Mouse (Mus musculus) heart, embryonic 12.5 days (tissue): ENCODE data around the gene Gm49601. TPM values are rescaled to one million over a fixed set of nuclear protein-coding genes. Genes with fewer than 3 reads are reported as not detected.

ENCODE experiments used
- ATAC-seq: fragments of 200-750 bp; cut with Nextera tagmentation; 2 replicates; pipeline ENCODE4 v1.8.0; 2017; ENCODE audit warnings: moderate TSS enrichment, moderate library complexity; ENCODE audit not compliant: insufficient number of reproducible peaks, low FRiP score
- H3K27ac ChIP-seq: fragments of 300-500 bp; sonication (generic); 2 replicates; pipeline ENCODE4 v1.5.1; 2016; ENCODE audit warnings: mild to moderate bottlenecking, moderate library complexity; ENCODE audit not compliant: poor library complexity, severe bottlenecking
- H3K27me3 ChIP-seq: fragments of 300-500 bp; sonication (generic); replicated peaks from 2 replicates; pipeline ENCODE4 v1.6.1; 2016; ENCODE audit warnings: mild to moderate bottlenecking, moderate library complexity
- H3K36me3 ChIP-seq: fragments of 300-500 bp; sonication (generic); 2 replicates; pipeline ENCODE4 v1.6.1; 2016; ENCODE audit warnings: mild to moderate bottlenecking, moderate library complexity
- H3K4me1 ChIP-seq: fragments of 300-500 bp; sonication (generic); replicated peaks from 2 replicates; pipeline ENCODE4 v1.6.1; 2016; ENCODE audit warnings: mild to moderate bottlenecking
- H3K4me2 ChIP-seq: fragments of 300-500 bp; sonication (generic); 2 replicates; pipeline ENCODE4 v1.6.1; 2016; ENCODE audit warnings: mild to moderate bottlenecking, moderate library complexity
- H3K4me3 ChIP-seq: fragments of 300-500 bp; sonication (generic); 2 replicates; pipeline ENCODE4 v1.5.1; 2016; ENCODE audit warnings: mild to moderate bottlenecking
- H3K9ac ChIP-seq: fragments of 300-500 bp; sonication (generic); 2 replicates; pipeline ENCODE4 v1.6.1; 2016; ENCODE audit warnings: mild to moderate bottlenecking, moderate library complexity
- H3K9me3 ChIP-seq: fragments of 300-500 bp; sonication (generic); replicated peaks from 2 replicates; pipeline ENCODE4 v1.6.1; 2016; ENCODE audit warnings: mild to moderate bottlenecking, moderate library complexity
- WGBS: fragments of 180-500 bp; shearing (Covaris S2); methylation state at CpG from one replicate; pipeline ENCODE4 v1.1.7; 2016; 5-methylcytosine and 5-hydroxymethylcytosine counted together
- polyA plus RNA-seq: library from polyadenylated mRNA; unstranded; fragments of >200 nt; fragmentation: Nextera tagmentation; extraction: Ambion mirVana; gene quantifications from 2 replicates; pipeline ENCODE4 v1.2.1, GENCODE M21; 2016

The Gm49601 gene
- polyA plus RNA-seq, 1 experiment from 2014 or later, result 1.2 TPM

- ATAC-seq, result no peak
- Histone ChIP-seq H3K9ac (peak overlapping the region; percentile 40), H3K27ac (no peak overlapping the region), H3K4me1 (peaks cover 57% of the 10 kb centered on the region), H3K9me3 (no peaks in the 10 kb centered on the region), H3K4me2 (peak overlapping the region; percentile 78), H3K4me3 (peak overlapping the region; percentile 51), H3K27me3 (peaks cover 97% of the 10 kb centered on the region), H3K36me3 (no peaks in the 10 kb centered on the region)
- WGBS, result 4% methylated on average over 35 of the region's 62 CpGs
Observed at GRCm38 (mm10) chr16:18586906-18587546, 39.2 kb downstream of the Gm49601 start.

- Histone ChIP-seq H3K4me1 (peaks cover 57% of the 10 kb centered on the region), H3K27ac (no peak overlapping the region), H3K36me3 (no peaks in the 10 kb centered on the region), H3K9me3 (no peaks in the 10 kb centered on the region), H3K4me3 (peak overlapping the region; percentile 51), H3K27me3 (peaks cover 97% of the 10 kb centered on the region), H3K4me2 (peak overlapping the region; percentile 78), H3K9ac (peak overlapping the region; percentile 40)
- no peak for ATAC-seq
- 1% methylated on average over 83 of the region's 83 CpGs for WGBS
Observed at GRCm38 (mm10) chr16:18586076-18586905, 39.9 kb downstream of the Gm49601 start.

- H3K27me3 ChIP-seq, result peaks cover 97% of the 10 kb centered on the region
- H3K4me3 ChIP-seq, result peak overlapping the region; percentile 51
- H3K4me1 ChIP-seq, result peaks cover 54% of the 10 kb centered on the region
- no peak overlapping the region for H3K27ac ChIP-seq
- no peaks in the 10 kb centered on the region for H3K36me3 ChIP-seq
- H3K4me2 ChIP-seq, result peak overlapping the region; percentile 78
- WGBS, result 7% methylated on average over 10 of the region's 10 CpGs
- H3K9ac ChIP-seq, result no peak overlapping the region
- no peaks in the 10 kb centered on the region for H3K9me3 ChIP-seq
- ATAC-seq, result no peak
Observed at GRCm38 (mm10) chr16:18585676-18586075, 40.6 kb downstream of the Gm49601 start.

GRCm38 (mm10) chr16:18584901-18585510 is 41.2 kb downstream of the Gm49601 start:
- Histone ChIP-seq H3K36me3 (no peaks in the 10 kb centered on the region), H3K27ac (no peak overlapping the region), H3K9me3 (no peaks in the 10 kb centered on the region), H3K4me2 (peak overlapping the region; percentile 78; the same call in 1 of the 2 replicates), H3K4me1 (peaks cover 47% of the 10 kb centered on the region), H3K27me3 (peaks cover 97% of the 10 kb centered on the region), H3K4me3 (0 out of 2 replicates have a peak overlapping the region, but pooled peaks have one; percentile 51), H3K9ac (no peak overlapping the region)
- no peak for ATAC-seq
- WGBS, result 33% methylated on average over 10 of the region's 10 CpGs

- 45% methylated on average over 10 of the region's 10 CpGs for WGBS
- Histone ChIP-seq H3K27me3 (peaks cover 94% of the 10 kb centered on the region), H3K27ac (no peak overlapping the region), H3K36me3 (no peaks in the 10 kb centered on the region), H3K9ac (no peak overlapping the region), H3K4me3 (no peak overlapping the region), H3K4me2 (no peak overlapping the region), H3K4me1 (peaks cover 44% of the 10 kb centered on the region), H3K9me3 (no peaks in the 10 kb centered on the region)
- ATAC-seq, result no peak
Observed at GRCm38 (mm10) chr16:18583673-18584357, 42.4 kb downstream of the Gm49601 start.

GRCm38 (mm10) chr16:18583169-18583568 is 43.1 kb downstream of the Gm49601 start:
- no peak overlapping the region for H3K9ac ChIP-seq
- peaks cover 94% of the 10 kb centered on the region for H3K27me3 ChIP-seq
- WGBS, result 26% methylated on average over 10 of the region's 10 CpGs
- peaks cover 37% of the 10 kb centered on the region for H3K4me1 ChIP-seq
- no peak overlapping the region for H3K27ac ChIP-seq
- H3K36me3 ChIP-seq, result no peaks in the 10 kb centered on the region
- no peak for ATAC-seq
- no peak overlapping the region for H3K4me2 ChIP-seq
- H3K4me3 ChIP-seq, result no peak overlapping the region; the same call in 1 of the 2 replicates
- no peaks in the 10 kb centered on the region for H3K9me3 ChIP-seq

GRCm38 (mm10) chr16:18582426-18583148 is 43.6 kb downstream of the Gm49601 start:
- Histone ChIP-seq H3K9ac (peak overlapping the region; percentile 39; the same call in 1 of the 2 replicates), H3K9me3 (no peaks in the 10 kb centered on the region), H3K4me2 (peak overlapping the region; percentile 69), H3K27me3 (peaks cover 94% of the 10 kb centered on the region), H3K27ac (no peak overlapping the region), H3K36me3 (no peaks in the 10 kb centered on the region), H3K4me3 (peak overlapping the region; percentile 42), H3K4me1 (peaks cover 31% of the 10 kb centered on the region)
- WGBS, result 3% methylated on average over 67 of the region's 67 CpGs
- ATAC-seq, result no peak

GRCm38 (mm10) chr16:18581623-18582205 is 44.5 kb downstream of the Gm49601 start:
- H3K9ac ChIP-seq, result peak overlapping the region; percentile 39; the same call in 1 of the 2 replicates
- H3K4me3 ChIP-seq, result peak overlapping the region; percentile 42
- H3K36me3 ChIP-seq, result no peaks in the 10 kb centered on the region
- H3K27me3 ChIP-seq, result peaks cover 95% of the 10 kb centered on the region
- ATAC-seq, result no peak
- H3K4me1 ChIP-seq, result peaks cover 31% of the 10 kb centered on the region
- no peak overlapping the region for H3K27ac ChIP-seq
- H3K4me2 ChIP-seq, result peak overlapping the region; percentile 69
- 2% methylated on average over 66 of the region's 66 CpGs for WGBS
- H3K9me3 ChIP-seq, result no peaks in the 10 kb centered on the region

- peaks cover 25% of the 10 kb centered on the region for H3K4me1 ChIP-seq
- ATAC-seq, result no peak
- H3K27me3 ChIP-seq, result peaks cover 91% of the 10 kb centered on the region
- peak overlapping the region; percentile 69 for H3K4me2 ChIP-seq
- H3K9ac ChIP-seq, result no peak overlapping the region
- no peak overlapping the region for H3K27ac ChIP-seq
- peak overlapping the region; percentile 42 for H3K4me3 ChIP-seq
- H3K9me3 ChIP-seq, result no peaks in the 10 kb centered on the region
- no peaks in the 10 kb centered on the region for H3K36me3 ChIP-seq
- WGBS, result 9% methylated on average over 21 of the region's 21 CpGs
Observed at GRCm38 (mm10) chr16:18581050-18581622, 45.1 kb downstream of the Gm49601 start.

GRCm38 (mm10) chr16:18580389-18580788 is 45.8 kb downstream of the Gm49601 start:
- Histone ChIP-seq H3K4me1 (peaks cover 17% of the 10 kb centered on the region), H3K9ac (no peak overlapping the region), H3K4me3 (no peak overlapping the region), H3K9me3 (no peaks in the 10 kb centered on the region), H3K36me3 (no peaks in the 10 kb centered on the region), H3K4me2 (no peak overlapping the region), H3K27ac (no peak overlapping the region), H3K27me3 (peaks cover 86% of the 10 kb centered on the region)
- 11% methylated on average over 2 of the region's 2 CpGs for WGBS
- no peak for ATAC-seq
